Mouse (Mus musculus) ES-E14 (cell line): ENCODE measurements around the gene Ppan. TPM values are rescaled to one million over a fixed set of nuclear protein-coding genes. Genes with fewer than 3 reads are reported as not detected.

Experiments
- DNase-seq: peaks from one replicate; pipeline ENCODE4 v3.0.0-alpha.2; 2013; ENCODE audit warnings: low read depth, low spot score
- H3K27ac ChIP-seq: 2 replicates; pipeline ENCODE4 v1.5.1; 2012; ENCODE audit warnings: low read depth, mild to moderate bottlenecking, low read length, moderate library complexity, mixed read lengths; ENCODE audit not compliant: poor library complexity, insufficient read depth, severe bottlenecking
- H3K36me3 ChIP-seq: 2 replicates; pipeline ENCODE4 v1.6.1; 2012; ENCODE audit warnings: mild to moderate bottlenecking, low read length, moderate library complexity, mixed read lengths; ENCODE audit not compliant: control insufficient read depth, poor library complexity, insufficient read depth, severe bottlenecking
- H3K4me1 ChIP-seq, 2 experiments: fragments of 150-350 bp in 1 of 2; sonication (generic) in 1 of 2; 2 replicates each; pipeline ENCODE4 v1.6.1; 2012; ENCODE audit warnings: low read length in 2 of 2, mild to moderate bottlenecking in 1 of 2, mixed read lengths in 1 of 2; ENCODE audit not compliant: control insufficient read depth in 2 of 2, insufficient read depth in 2 of 2, poor library complexity in 1 of 2
- H3K4me3 ChIP-seq, 2 experiments: fragments of 150-350 bp in 1 of 2; sonication (generic) in 1 of 2; 2 replicates each; pipeline ENCODE4 v1.5.1; 2012; ENCODE audit warnings: low read length in 2 of 2, low read depth in 1 of 2, mild to moderate bottlenecking in 1 of 2, mixed read lengths in 1 of 2; ENCODE audit not compliant: insufficient read depth in 1 of 2, poor library complexity in 1 of 2, severe bottlenecking in 1 of 2
- H3K9ac ChIP-seq: 2 replicates; pipeline ENCODE4 v1.6.1; 2012; ENCODE audit warnings: low read depth, mild to moderate bottlenecking, low read length, mixed read lengths; ENCODE audit not compliant: poor library complexity, insufficient read depth, severe bottlenecking
- H3K9me3 ChIP-seq: fragments of 150-350 bp; sonication (generic); 2 replicates; pipeline ENCODE4 v1.6.1; 2012; ENCODE audit warnings: low read depth, mild to moderate bottlenecking, low read length; ENCODE audit not compliant: control insufficient read depth, insufficient read depth
- CHD2 ChIP-seq: IDR thresholded peaks from 2 replicates; pipeline ENCODE4 v1.6.1; 2014; ENCODE audit warnings: mild to moderate bottlenecking, low read depth, low read length, inconsistent platforms
- HCFC1 ChIP-seq: IDR thresholded peaks from 2 replicates; pipeline ENCODE4 v1.6.1; 2012; ENCODE audit warnings: low read length, inconsistent platforms, borderline replicate concordance; ENCODE audit not compliant: insufficient read depth
- MAFK ChIP-seq: IDR thresholded peaks from 2 replicates; pipeline ENCODE4 v1.6.1; 2014; ENCODE audit warnings: mild to moderate bottlenecking, low read depth, low read length, inconsistent platforms; ENCODE audit not compliant: insufficient read depth
- ZC3H11A ChIP-seq: IDR thresholded peaks from 2 replicates; pipeline ENCODE4 v1.6.1; 2012; ENCODE audit warnings: low read depth, mild to moderate bottlenecking, inconsistent platforms, low read length, borderline replicate concordance
- ZNF384 ChIP-seq: IDR thresholded peaks from 2 replicates; pipeline ENCODE4 v1.6.1; 2012; ENCODE audit warnings: low read depth, low read length, inconsistent platforms
- in situ Hi-C, 2 experiments: fragments of 600-800 bp; cut with MboI; formaldehyde crosslinking; loops; one replicate each; pipeline ENCODE4 v1.15.1; 2025; ENCODE audit warnings: low sequenced_read_pairs in 2 of 2, inconsistent platforms in 1 of 2; ENCODE audit not compliant: unreplicated experiment in 2 of 2
- total RNA-seq: library from RNA; depleted of rRNA; stranded (reverse); fragments of 300-350 nt; gene quantifications from 2 replicates; pipeline ENCODE4 v1.2.3, GENCODE M21; 2012; rRNA removed

The Ppan gene
- total RNA-seq, 1 experiment: 179 TPM

DNA sequence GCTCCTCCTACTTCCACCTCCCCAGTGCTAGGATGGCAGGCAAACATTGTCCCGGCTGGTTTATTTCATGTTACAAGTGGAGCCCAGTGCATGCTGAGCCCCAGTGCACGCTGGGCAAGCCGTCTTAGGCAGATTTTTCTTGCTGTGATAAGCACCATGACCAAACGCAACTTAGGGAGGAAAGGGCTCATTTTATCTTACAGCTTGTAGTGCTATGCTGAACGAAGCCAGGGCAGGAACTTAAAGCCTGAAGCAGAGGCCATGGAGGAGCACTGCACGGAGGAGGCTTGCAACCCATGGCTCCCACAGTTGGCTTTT, 14.2 kb downstream of the Ppan start:
- Histone ChIP-seq H3K9ac (peak overlapping the region; percentile 13; the same call in 1 of the 2 replicates), H3K27ac (no peak overlapping the region), H3K4me3 (no peak overlapping the region), H3K9me3 (no peaks in the 10 kb centered on the region; the same call in 1 of the 2 replicates), H3K36me3 (peaks cover 23% of the 10 kb centered on the region), H3K4me1 (no peaks in the 10 kb centered on the region; a peak in 1 of 4 replicates)
- no peak for DNase-seq
- in situ Hi-C loops: loop anchor here in 1 of 2 experiments (10.0 kb wide), 1 partner anchor 93 kb away; no protein-coding TSS in a partner anchor
- TF ChIP-seq ZC3H11A (no peak), HCFC1 (no peak), MAFK (no peak), ZNF384 (no peak), CHD2 (no peak)

DNA sequence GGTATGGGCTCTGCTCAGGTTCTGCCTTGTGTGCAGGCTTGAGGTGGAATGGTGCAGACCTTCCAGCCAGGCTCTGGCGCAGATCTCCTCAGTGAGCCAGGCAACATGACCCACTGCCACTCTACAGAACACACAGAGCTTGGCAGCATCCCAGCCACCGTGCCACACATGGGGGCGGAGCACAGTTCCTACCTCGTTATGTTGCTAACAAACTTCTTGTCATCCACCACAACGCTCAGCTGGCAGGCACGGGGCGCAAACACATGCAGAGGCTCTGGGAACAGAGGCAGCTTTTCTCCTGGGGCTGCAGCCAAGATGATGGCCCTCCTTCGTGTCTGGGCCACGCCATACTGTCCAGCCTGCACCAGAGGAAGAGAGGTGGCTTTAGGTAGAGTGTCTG, 22.0 kb downstream of the Ppan start:
- Histone ChIP-seq H3K9me3 (no peaks in the 10 kb centered on the region; the same call in 1 of the 2 replicates), H3K4me1 (peaks cover 0 to 2% of the 10 kb centered on the region in 2 experiments; a peak in 1 of 4 replicates), H3K27ac (no peak overlapping the region), H3K4me3 (no peak overlapping the region), H3K9ac (no peak overlapping the region), H3K36me3 (peaks cover 89% of the 10 kb centered on the region)
- DNase-seq: no peak
- in situ Hi-C loops: loop anchor here in 1 of 2 experiments (10.0 kb wide), 1 partner anchor 85 kb away; no protein-coding TSS in a partner anchor
- TF ChIP-seq CHD2: no peak
- no peak for TF ChIP-seq HCFC1
- no peak for TF ChIP-seq ZC3H11A

DNA sequence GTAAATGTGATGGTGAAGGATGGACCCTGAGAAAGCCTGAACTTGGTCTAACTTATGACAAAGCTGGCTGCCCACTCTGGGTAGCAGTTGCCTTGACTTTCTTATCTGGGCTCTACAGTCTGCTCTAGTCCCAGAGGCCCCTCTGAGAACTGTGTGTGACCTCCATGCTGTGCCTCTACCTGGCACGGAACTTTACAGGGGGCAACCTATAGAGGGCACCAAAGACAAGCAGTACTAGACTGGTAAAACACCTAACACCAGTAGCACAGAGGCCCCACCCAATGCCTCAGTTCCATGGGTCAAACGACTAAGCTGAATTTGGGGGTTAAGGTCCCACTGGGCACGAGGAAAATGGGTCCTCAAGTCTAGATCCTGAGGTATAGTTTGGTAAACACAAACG, 28.2 kb downstream of the Ppan start:
- no peak overlapping the region for H3K4me3 ChIP-seq
- no peak overlapping the region for H3K9ac ChIP-seq
- H3K9me3 ChIP-seq: no peaks in the 10 kb centered on the region
- no peak overlapping the region for H3K27ac ChIP-seq
- DNase-seq: no peak
- TF ChIP-seq MAFK (no peak), ZC3H11A (no peak), ZNF384 (no peak), HCFC1 (no peak), CHD2 (no peak)
- peaks cover 92% of the 10 kb centered on the region for H3K36me3 ChIP-seq
- H3K4me1 ChIP-seq: peaks cover 0 to 2% of the 10 kb centered on the region in 2 experiments; a peak in 2 of 4 replicates
- in situ Hi-C loops: no loop called here

DNA sequence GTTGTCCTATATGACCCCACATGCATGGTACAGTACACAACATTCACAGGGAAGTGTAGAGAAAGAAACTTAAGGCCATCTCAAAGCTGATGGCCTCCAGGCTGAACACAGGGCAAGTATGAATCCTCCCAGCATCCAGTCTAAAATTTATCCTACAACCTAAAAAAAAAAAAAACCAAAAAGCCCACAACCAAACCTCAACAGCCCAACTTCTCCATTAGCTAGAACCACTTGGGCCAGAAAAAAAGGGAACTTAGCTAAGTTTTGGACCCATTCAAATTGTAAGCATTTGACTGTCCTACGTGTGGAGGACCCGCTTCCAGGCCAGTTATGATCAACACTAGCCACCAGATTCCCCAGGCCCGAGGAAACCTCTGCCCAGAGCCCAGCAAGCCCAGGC, 35.3 kb downstream of the Ppan start:
- TF ChIP-seq CHD2 (no peak), MAFK (no peak), ZNF384 (no peak), ZC3H11A (no peak), HCFC1 (no peak)
- no peaks in the 10 kb centered on the region for H3K9me3 ChIP-seq
- DNase-seq: no peak
- H3K9ac ChIP-seq: no peak overlapping the region
- in situ Hi-C loops: no loop called here
- H3K4me3 ChIP-seq: no peak overlapping the region
- H3K4me1 ChIP-seq: no peaks in the 10 kb centered on the region; a peak in 1 of 4 replicates
- H3K36me3 ChIP-seq: peaks cover 94% of the 10 kb centered on the region
- no peak overlapping the region for H3K27ac ChIP-seq

Other genes with a start within 250 kb of the Ppan start
- gene Ubl5, start 245.3 kb upstream of the Ppan start, total RNA-seq: 185 and 224 TPM in 2 replicates
- gene Fbxl12, start 243.4 kb upstream of the Ppan start, total RNA-seq: 13.0 and 14.5 TPM in 2 replicates
- 58.6 and 66.6 TPM in 2 replicates for gene Pin1, start 236.1 kb upstream of the Ppan start, total RNA-seq
- gene Olfm2, start 141.8 kb upstream of the Ppan start, total RNA-seq: 2.2 and 2.9 TPM in 2 replicates
- 2.3 TPM in 2 replicates for gene Col5a3, start 73.1 kb upstream of the Ppan start, total RNA-seq
- gene Rdh8, start 69.7 kb upstream of the Ppan start, total RNA-seq: not detected in 2 replicates
- 8.3 and 16.5 TPM in 2 replicates for gene A230050P20Rik, start 19.5 kb upstream of the Ppan start, total RNA-seq
- 4.1 and 4.4 TPM in 2 replicates for gene Angptl6, start 8.4 kb upstream of the Ppan start, total RNA-seq
- 196 and 239 TPM in 2 replicates for gene Eif3g, start 10.4 kb downstream of the Ppan start, total RNA-seq
- gene Dnmt1, start 71.7 kb downstream of the Ppan start, total RNA-seq: 122 and 124 TPM in 2 replicates
- gene S1pr2, start 88.6 kb downstream of the Ppan start, total RNA-seq: 35.7 and 62.4 TPM in 2 replicates
- 80.8 and 89.5 TPM in 2 replicates for gene Mrpl4, start 114.6 kb downstream of the Ppan start, total RNA-seq
- gene Icam1, start 127.8 kb downstream of the Ppan start, total RNA-seq: 153 and 310 TPM in 2 replicates
- 1.5 and 3.1 TPM in 2 replicates for gene Icam4, start 141.2 kb downstream of the Ppan start, total RNA-seq
- 1.4 and 1.8 TPM in 2 replicates for gene Icam5, start 143.9 kb downstream of the Ppan start, total RNA-seq
- 1.3 and 2.0 TPM in 2 replicates for gene Zglp1, start 178.9 kb downstream of the Ppan start, total RNA-seq
- gene Gm49373, start 184.9 kb downstream of the Ppan start, total RNA-seq: 2.1 and 2.7 TPM in 2 replicates
- gene Fdx1l, start 185.4 kb downstream of the Ppan start, total RNA-seq: 38.8 and 46.0 TPM in 2 replicates
- gene Gm38431, start 203.8 kb downstream of the Ppan start, total RNA-seq: 18.5 and 22.1 TPM in 2 replicates
- 18.9 and 26.3 TPM in 2 replicates for gene Raver1, start 203.8 kb downstream of the Ppan start, total RNA-seq
- 16.8 and 20.9 TPM in 2 replicates for gene Tyk2, start 243.1 kb downstream of the Ppan start, total RNA-seq